Mouse (Mus musculus): ENCODE measurements around the gene 2010109A12Rik.

Gene 2010109A12Rik

GRCm38 (mm10) chr5:93206109-93207005, at the start of gene 2010109A12Rik, which contains the start of gene Ccni:
2010109A12Rik (plus strand) TSS chr5:93206518.
Ccni (minus strand) TSS chr5:93206495.
- peak; percentile 97 for DNase-seq (ENCODE audit: low read depth, low spot score)

- peak; percentile 56 for DNase-seq (ENCODE audit: low read depth, low spot score)
These were observed 42.8 kb upstream of the 2010109A12Rik start for GRCm38 (mm10) chr5:93163541-93163940.

GRCm38 (mm10) chr5:93167919-93168516, 38.3 kb upstream of the 2010109A12Rik start:
- no peak for DNase-seq (ENCODE audit: low read depth, low spot score)

GRCm38 (mm10) chr5:93168654-93169053, 37.7 kb upstream of the 2010109A12Rik start:
- DNase-seq (ENCODE audit: low read depth, low spot score) = peak; percentile 23

- DNase-seq (ENCODE audit: low read depth, low spot score) = no peak
These were observed 34.9 kb upstream of the 2010109A12Rik start for GRCm38 (mm10) chr5:93171420-93171819.

- DNase-seq (ENCODE audit: low read depth, low spot score) = no peak
These were observed 33.8 kb upstream of the 2010109A12Rik start for GRCm38 (mm10) chr5:93172536-93172935.

GRCm38 (mm10) chr5:93174675-93175074, 31.6 kb upstream of the 2010109A12Rik start:
- DNase-seq (ENCODE audit: low read depth, low spot score) = no peak

- DNase-seq (ENCODE audit: low read depth, low spot score) = no peak
These were observed 27.7 kb upstream of the 2010109A12Rik start for GRCm38 (mm10) chr5:93178616-93179015.

- no peak for DNase-seq (ENCODE audit: low read depth, low spot score)
These were observed 26.1 kb upstream of the 2010109A12Rik start for GRCm38 (mm10) chr5:93180252-93180651.

- DNase-seq (ENCODE audit: low read depth, low spot score) = no peak
These were observed 23.0 kb upstream of the 2010109A12Rik start for GRCm38 (mm10) chr5:93183311-93183710.

GRCm38 (mm10) chr5:93184548-93184947, 21.8 kb upstream of the 2010109A12Rik start:
- no peak for DNase-seq (ENCODE audit: low read depth, low spot score)

GRCm38 (mm10) chr5:93189607-93190006, 16.7 kb upstream of the 2010109A12Rik start:
- DNase-seq (ENCODE audit: low read depth, low spot score) = no peak

GRCm38 (mm10) chr5:93190428-93190827, 15.9 kb upstream of the 2010109A12Rik start:
- no peak for DNase-seq (ENCODE audit: low read depth, low spot score)

- no peak for DNase-seq (ENCODE audit: low read depth, low spot score)
These were observed 8.1 kb upstream of the 2010109A12Rik start for GRCm38 (mm10) chr5:93198232-93198631.

- DNase-seq (ENCODE audit: low read depth, low spot score) = peak; percentile 46
These were observed 5.1 kb upstream of the 2010109A12Rik start for GRCm38 (mm10) chr5:93201181-93201580.

GRCm38 (mm10) chr5:93205371-93206108, 778 bp upstream of the 2010109A12Rik start:
- peak; percentile 36 for DNase-seq (ENCODE audit: low read depth, low spot score)

- no peak for DNase-seq (ENCODE audit: low read depth, low spot score)
These were observed 659 bp downstream of the 2010109A12Rik start for GRCm38 (mm10) chr5:93207006-93207348.

- no peak for DNase-seq (ENCODE audit: low read depth, low spot score)
These were observed 1.2 kb downstream of the 2010109A12Rik start for GRCm38 (mm10) chr5:93207555-93207954.

- no peak for DNase-seq (ENCODE audit: low read depth, low spot score)
These were observed 12.1 kb downstream of the 2010109A12Rik start for GRCm38 (mm10) chr5:93218375-93218774.

- DNase-seq (ENCODE audit: low read depth, low spot score) = no peak
These were observed 15.3 kb downstream of the 2010109A12Rik start for GRCm38 (mm10) chr5:93221661-93222060.

- DNase-seq (ENCODE audit: low read depth, low spot score) = no peak
These were observed 18.2 kb downstream of the 2010109A12Rik start for GRCm38 (mm10) chr5:93224549-93224948.

GRCm38 (mm10) chr5:93227157-93227556, 20.8 kb downstream of the 2010109A12Rik start:
- DNase-seq (ENCODE audit: low read depth, low spot score) = no peak

All from forelimb bud, embryonic 11.5 days (tissue).